ENCODE assay signal across 24 mouse cellular contexts in the genomic region with DNA sequence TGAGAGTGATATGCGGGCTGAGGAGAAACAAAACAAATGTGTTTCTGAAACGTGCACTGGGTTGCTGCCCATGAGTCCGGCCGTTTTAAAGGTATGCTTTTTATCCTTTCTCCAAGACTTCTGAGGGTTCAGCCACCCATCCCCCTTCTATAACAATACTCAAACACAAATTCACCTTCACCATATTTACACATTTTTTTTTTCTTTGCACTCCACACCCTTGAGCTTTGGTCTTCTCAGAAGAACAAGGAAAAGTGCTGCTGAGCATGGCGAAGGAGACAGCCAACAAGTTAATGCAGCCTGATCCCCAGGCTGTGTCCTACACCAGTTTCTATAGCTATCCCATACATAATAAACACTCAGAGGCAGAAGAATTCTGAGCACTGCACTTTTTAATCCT. TPM values are rescaled to one million over a fixed set of nuclear protein-coding genes. Genes with fewer than 3 reads are reported as not detected.
DNase-seq lines count a peak whose midpoint lies in the region; ATAC-seq and TF ChIP-seq lines count a peak whose summit lies in the region.
"Had no signal": no experiment of that assay in that cellular context is flagged by ENCODE, and none has a peak within 500 bp of the region (broad histone marks: within the 10 kb centered on the region; RNA-seq: fewer than 3 reads in every experiment).

No protein-coding gene starts in this region.

- H3K9me3 ChIP-seq in intestine, embryonic 15.5 days = no peaks in the 10 kb centered on the region
- H3K9me3 ChIP-seq in intestine, postnatal 0 days (ENCODE audit: control insufficient read depth) = no peaks in the 10 kb centered on the region
- H3K9me3 ChIP-seq in intestine, embryonic 16.5 days (ENCODE audit: control insufficient read depth, low read length) = no peaks in the 10 kb centered on the region
- no peaks in the 10 kb centered on the region for H3K9me3 ChIP-seq in stomach, embryonic 15.5 days
- no peaks in the 10 kb centered on the region for H3K9me3 ChIP-seq in stomach, postnatal 0 days (ENCODE audit: control insufficient read depth, low read length)
- H3K9me3 ChIP-seq: embryonic facial prominence, embryonic 10.5 days; embryonic facial prominence, embryonic 12.5 days; forebrain, embryonic 13.5 days; forebrain, embryonic 15.5 days had no signal

- H3K4me3 ChIP-seq in intestine, embryonic 15.5 days (replicated peaks) = no peak overlapping the region
- H3K4me3 ChIP-seq in intestine, postnatal 0 days (ENCODE audit: low read depth, low read length) = no peak overlapping the region
- no peak overlapping the region for H3K4me3 ChIP-seq in intestine, embryonic 16.5 days (ENCODE audit: low read length)
- H3K4me3 ChIP-seq in stomach, embryonic 15.5 days (replicated peaks) = no peak overlapping the region
- no peak overlapping the region; the same call in 1 of the 2 replicates for H3K4me3 ChIP-seq in stomach, postnatal 0 days (ENCODE audit: low read depth, low read length)
- H3K4me3 ChIP-seq: embryonic facial prominence, embryonic 10.5 days; embryonic facial prominence, embryonic 12.5 days; forebrain, embryonic 13.5 days; forebrain, embryonic 15.5 days had no signal

- TF ChIP-seq EP300 in stomach, postnatal 0 days (optimal IDR thresholded peaks at IDR 0.05) = no peak

- no peaks in the 10 kb centered on the region for H3K36me3 ChIP-seq in intestine, embryonic 15.5 days
- H3K36me3 ChIP-seq in intestine, postnatal 0 days (ENCODE audit: control insufficient read depth, insufficient read depth) = no peaks in the 10 kb centered on the region
- no peaks in the 10 kb centered on the region for H3K36me3 ChIP-seq in intestine, embryonic 16.5 days (ENCODE audit: control insufficient read depth, insufficient read depth, low read length)
- H3K36me3 ChIP-seq in stomach, embryonic 15.5 days = no peaks in the 10 kb centered on the region
- no peaks in the 10 kb centered on the region for H3K36me3 ChIP-seq in stomach, postnatal 0 days (ENCODE audit: control insufficient read depth, insufficient read depth, low read length)
- H3K36me3 ChIP-seq: embryonic facial prominence, embryonic 10.5 days; embryonic facial prominence, embryonic 12.5 days; forebrain, embryonic 15.5 days; G1E had no signal

- no peaks in the 10 kb centered on the region for H3K4me1 ChIP-seq in intestine, embryonic 15.5 days (replicated peaks)
- no peaks in the 10 kb centered on the region for H3K4me1 ChIP-seq in intestine, postnatal 0 days (replicated peaks; ENCODE audit: control insufficient read depth, insufficient read depth, low read length)
- no peaks in the 10 kb centered on the region for H3K4me1 ChIP-seq in intestine, embryonic 16.5 days (ENCODE audit: control insufficient read depth, insufficient read depth, low read length)
- no peaks in the 10 kb centered on the region for H3K4me1 ChIP-seq in stomach, embryonic 15.5 days
- H3K4me1 ChIP-seq in stomach, postnatal 0 days (replicated peaks; ENCODE audit: control insufficient read depth, insufficient read depth) = no peaks in the 10 kb centered on the region
- H3K4me1 ChIP-seq: embryonic facial prominence, embryonic 12.5 days; forebrain, embryonic 13.5 days; forebrain, embryonic 15.5 days had no signal

- no peaks in the 10 kb centered on the region for H3K27me3 ChIP-seq in intestine, embryonic 15.5 days (replicated peaks)
- H3K27me3 ChIP-seq in intestine, postnatal 0 days (replicated peaks; ENCODE audit: control insufficient read depth, insufficient read depth, low read length) = no peaks in the 10 kb centered on the region
- H3K27me3 ChIP-seq in intestine, embryonic 16.5 days (replicated peaks; ENCODE audit: control insufficient read depth, insufficient read depth, low read length) = no peaks in the 10 kb centered on the region
- no peaks in the 10 kb centered on the region for H3K27me3 ChIP-seq in stomach, embryonic 15.5 days (replicated peaks)
- H3K27me3 ChIP-seq in stomach, postnatal 0 days (ENCODE audit: control insufficient read depth, insufficient read depth, low read length) = no peaks in the 10 kb centered on the region
- H3K27me3 ChIP-seq: CH12.LX; embryonic facial prominence, embryonic 12.5 days; forebrain, embryonic 13.5 days; forebrain, embryonic 15.5 days; Patski had no signal

- no peak overlapping the region for H3K4me2 ChIP-seq in intestine, embryonic 15.5 days (replicated peaks)
- no peak overlapping the region; the same call in 1 of the 2 replicates for H3K4me2 ChIP-seq in intestine, postnatal 0 days (replicated peaks; ENCODE audit: low read depth)
- no peak overlapping the region for H3K4me2 ChIP-seq in intestine, embryonic 16.5 days (ENCODE audit: low read depth, low read length)
- peak overlapping the region; percentile 15; the same call in 1 of the 2 replicates for H3K4me2 ChIP-seq in stomach, embryonic 15.5 days
- peak overlapping the region; percentile 15 for H3K4me2 ChIP-seq in stomach, postnatal 0 days (replicated peaks; ENCODE audit: low read depth)
- H3K4me2 ChIP-seq: embryonic facial prominence, embryonic 12.5 days; forebrain, embryonic 13.5 days; forebrain, embryonic 15.5 days had no signal

- no peak overlapping the region for H3K9ac ChIP-seq in intestine, embryonic 15.5 days
- no peak overlapping the region for H3K9ac ChIP-seq in intestine, postnatal 0 days (ENCODE audit: low read depth, low read length)
- H3K9ac ChIP-seq in intestine, embryonic 16.5 days (ENCODE audit: low read depth, low read length) = no peak overlapping the region
- no peak overlapping the region for H3K9ac ChIP-seq in stomach, embryonic 15.5 days
- no peak overlapping the region for H3K9ac ChIP-seq in stomach, postnatal 0 days (ENCODE audit: low read length)
- H3K9ac ChIP-seq: embryonic facial prominence, embryonic 12.5 days; forebrain, embryonic 13.5 days; forebrain, embryonic 15.5 days had no signal

- 0 out of 2 replicates have a peak, but pooled peaks have one; percentile 28 for ATAC-seq in intestine, embryonic 15.5 days
- no peak for ATAC-seq in intestine, postnatal 0 days
- peak; percentile 52; the same call in 1 of the 2 replicates for ATAC-seq in intestine, embryonic 16.5 days
- ATAC-seq in stomach, embryonic 15.5 days (ENCODE audit: insufficient read depth, low FRiP score, low read depth) = 0 out of 2 replicates have a peak, but pooled peaks have one; percentile 35
- peak; percentile 58 for ATAC-seq in stomach, postnatal 0 days (ENCODE audit: low FRiP score, low TSS enrichment)
- ATAC-seq: activated CD4-positive, CD25-positive, alpha-beta regulatory T cell, adult 4 months; CD4-positive, CD25-positive, alpha-beta regulatory T cell, adult 4 months; forebrain, embryonic 13.5 days; forebrain, embryonic 15.5 days; Patski had no signal

- WGBS in intestine, embryonic 15.5 days = 77% methylated on average over 5 of the region's 5 CpGs
- 59% methylated on average over 5 of the region's 5 CpGs for WGBS in intestine, postnatal 0 days
- WGBS in intestine, embryonic 16.5 days = 72% methylated on average over 5 of the region's 5 CpGs
- WGBS in stomach, embryonic 15.5 days = 70% methylated on average over 5 of the region's 5 CpGs
- 52% methylated on average over 5 of the region's 5 CpGs for WGBS in stomach, postnatal 0 days

- TF ChIP-seq CTCF in intestine, postnatal 0 days (IDR thresholded peaks at IDR 0.05; ENCODE audit: low read depth) = no peak
- TF ChIP-seq CTCF in stomach, postnatal 0 days (IDR thresholded peaks at IDR 0.05; ENCODE audit: low read depth) = no peak

- DNase-seq in stomach, postnatal 0 days (ENCODE audit: low spot score) = no peak
- DNase-seq in heart, adult 11 months = no peak
- DNase-seq in layer of hippocampus, postnatal 25 days (ENCODE audit: extremely low spot score in 1 of 2, low spot score in 1 of 2) = no peak
- DNase-seq: adrenal gland, postnatal 10 days; adrenal gland, postnatal 36 days; B cell, adult 2 months; cerebellum, adult 11-12 months; cerebellum, adult 2 months; cerebellum, adult 9-10 months; cerebellum, postnatal 10 days; cerebellum, postnatal 25 days had no signal

- H3K27ac ChIP-seq in intestine, embryonic 15.5 days = no peak overlapping the region
- H3K27ac ChIP-seq in intestine, postnatal 0 days (ENCODE audit: low read depth, low read length) = no peak overlapping the region
- H3K27ac ChIP-seq in intestine, embryonic 16.5 days (ENCODE audit: low read length) = no peak overlapping the region
- H3K27ac ChIP-seq in stomach, embryonic 15.5 days = peak overlapping the region; percentile 48; the same call in 1 of the 2 replicates
- H3K27ac ChIP-seq in stomach, postnatal 0 days (replicated peaks) = peak overlapping the region; percentile 61
- H3K27ac ChIP-seq: embryonic facial prominence, embryonic 10.5 days; embryonic facial prominence, embryonic 12.5 days; forebrain, embryonic 13.5 days; forebrain, embryonic 15.5 days had no signal

RNA-seq across cellular contexts. Expression of gene Pla2g4a, which starts 39.8 kb away (rescaled TPM):
- polyA plus RNA-seq in intestine, embryonic 15.5 days (2015; fragmentation: Nextera tagmentation; extraction: Ambion mirVana) = 31.3 and 39.5 TPM in 2 replicates
- polyA plus RNA-seq in intestine, postnatal 0 days (2015; fragmentation: Nextera tagmentation; extraction: Ambion mirVana) = 18.7 and 20.1 TPM in 2 replicates
- polyA plus RNA-seq in intestine, embryonic 16.5 days (2015; fragmentation: Nextera tagmentation; extraction: Ambion mirVana) = 30.0 and 32.8 TPM in 2 replicates
- 35.5 and 37.8 TPM in 2 replicates for polyA plus RNA-seq in stomach, embryonic 15.5 days (2015; fragmentation: Nextera tagmentation; extraction: Ambion mirVana)
- polyA plus RNA-seq in stomach, postnatal 0 days (2015; fragmentation: Nextera tagmentation; extraction: Ambion mirVana) = 31.4 and 31.6 TPM in 2 replicates
- total RNA-seq in layer of hippocampus, postnatal 25 days (2021) = 1 to 10 TPM; 2.0 to 2.6 TPM
- polyA plus RNA-seq: CD4-positive, CD25-positive, alpha-beta regulatory T cell, adult 4 months; G1E had no signal

Comparison
In these comparisons a context has a peak if more than half of its experiments do, and no peak if none do; other contexts are left out.
1. H3K27ac ChIP-seq: peak in stomach, embryonic 15.5 days (single experiment) and stomach, postnatal 0 days (single experiment); none in intestine, embryonic 15.5 days (single experiment), intestine, postnatal 0 days (single experiment) and intestine, embryonic 16.5 days (single experiment).
2. H3K4me2 ChIP-seq: peak in stomach, embryonic 15.5 days (single experiment) and stomach, postnatal 0 days (single experiment); none in intestine, embryonic 15.5 days (single experiment), intestine, postnatal 0 days (single experiment) and intestine, embryonic 16.5 days (single experiment).